Mouse (Mus musculus): ENCODE measurements around the gene Krtap16-1. TPM values are rescaled to one million over a fixed set of nuclear protein-coding genes. Genes with fewer than 3 reads are reported as not detected.

Krtap16-1 gene
- polyA plus RNA-seq, 1 experiment from 2014 or later = not detected

DNA sequence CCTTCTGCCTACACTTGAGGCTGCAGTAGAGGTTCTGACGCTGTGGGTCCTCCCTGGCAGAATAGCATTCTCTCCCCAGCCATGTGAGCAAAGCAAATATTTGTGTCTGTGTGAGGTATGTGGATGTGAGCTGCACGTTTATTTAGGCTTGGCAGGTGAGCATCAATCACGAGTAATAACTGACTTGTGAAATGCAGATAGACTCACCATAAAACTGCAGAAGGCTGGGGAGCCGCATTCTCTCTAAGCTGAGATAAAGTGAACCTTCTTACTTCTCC is 7.9 kb upstream of the Krtap16-1 start:
- no peak for ATAC-seq (replicated peaks; ENCODE audit: insufficient number of reproducible peaks, insufficient read depth, low FRiP score, low read depth)
- Histone ChIP-seq H3K27ac (no peak overlapping the region), H3K4me3 (no peak overlapping the region), H3K4me2 (no peak overlapping the region), H3K36me3 (no peaks in the 10 kb centered on the region), H3K9me3 (replicated peaks) (no peaks in the 10 kb centered on the region), H3K9ac (no peak overlapping the region), H3K27me3 (peaks cover 40% of the 10 kb centered on the region), H3K4me1 (replicated peaks) (no peaks in the 10 kb centered on the region)
- WGBS = 61% methylated on average over 4 of the region's 4 CpGs

GRCm38 (mm10) chr11:99993620-99994383 is 7.4 kb upstream of the Krtap16-1 start, which contains the start of gene Krtap17-1:
Gene Krtap17-1 (minus strand): TSS chr11:99993994.
- 20% methylated on average over 26 of the region's 26 CpGs for WGBS
- H3K4me2 ChIP-seq = 0 out of 2 replicates have a peak within 1 kb of the TSS, but pooled peaks have one; percentile 6
- H3K4me1 ChIP-seq (replicated peaks) = no peaks in the 10 kb centered on the region
- no peak for ATAC-seq (replicated peaks; ENCODE audit: insufficient number of reproducible peaks, insufficient read depth, low FRiP score, low read depth)
- no peak within 1 kb of the TSS for H3K27ac ChIP-seq
- no peak within 1 kb of the TSS for H3K9ac ChIP-seq
- peaks cover 40% of the 10 kb centered on the region for H3K27me3 ChIP-seq
- no peak within 1 kb of the TSS for H3K4me3 ChIP-seq
- H3K36me3 ChIP-seq = no peaks in the 10 kb centered on the region
- H3K9me3 ChIP-seq (replicated peaks) = no peaks in the 10 kb centered on the region

- Histone ChIP-seq H3K9ac (no peak overlapping the region), H3K9me3 (replicated peaks) (no peaks in the 10 kb centered on the region), H3K27ac (no peak overlapping the region), H3K4me1 (replicated peaks) (no peaks in the 10 kb centered on the region), H3K36me3 (no peaks in the 10 kb centered on the region), H3K4me2 (no peak overlapping the region), H3K27me3 (peaks cover 36% of the 10 kb centered on the region), H3K4me3 (no peak overlapping the region)
- no peak for ATAC-seq (replicated peaks; ENCODE audit: insufficient number of reproducible peaks, insufficient read depth, low FRiP score, low read depth)
- WGBS = 83% methylated on average over 3 of the region's 3 CpGs
These were observed 4.2 kb upstream of the Krtap16-1 start for GRCm38 (mm10) chr11:99990571-99990970.

DNA sequence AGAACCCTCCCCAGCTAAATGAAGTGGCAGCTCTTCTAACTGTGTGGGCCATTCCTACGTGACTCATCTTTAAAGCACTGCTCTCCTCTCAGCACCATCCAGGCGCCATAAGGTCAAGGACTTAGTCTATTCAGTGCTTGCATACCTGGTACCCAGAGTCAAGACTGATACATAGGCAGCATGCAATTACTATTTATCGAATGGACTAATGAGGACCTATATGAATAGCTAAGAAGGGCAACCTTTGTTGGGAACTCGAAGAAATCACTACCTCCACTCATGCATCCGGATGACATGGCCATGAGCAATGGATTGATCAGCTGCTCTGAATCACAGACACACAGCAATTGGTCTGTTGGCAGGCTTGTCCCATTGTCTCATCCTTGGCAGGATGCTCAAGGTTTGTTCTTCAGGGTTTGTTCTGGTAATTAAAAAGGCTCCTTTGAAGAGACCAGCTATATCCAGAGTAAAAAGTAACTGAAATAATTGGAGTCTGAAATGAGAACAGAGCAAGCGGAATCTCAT is 3.5 kb upstream of the Krtap16-1 start:
- 68% methylated on average over 6 of the region's 6 CpGs for WGBS
- Histone ChIP-seq H3K4me3 (no peak overlapping the region), H3K9me3 (replicated peaks) (no peaks in the 10 kb centered on the region), H3K27ac (no peak overlapping the region), H3K36me3 (no peaks in the 10 kb centered on the region), H3K4me2 (no peak overlapping the region), H3K27me3 (peaks cover 34% of the 10 kb centered on the region), H3K4me1 (replicated peaks) (no peaks in the 10 kb centered on the region), H3K9ac (no peak overlapping the region)
- ATAC-seq (replicated peaks; ENCODE audit: insufficient number of reproducible peaks, insufficient read depth, low FRiP score, low read depth) = no peak

- no peaks in the 10 kb centered on the region for H3K36me3 ChIP-seq
- H3K4me2 ChIP-seq = no peak overlapping the region
- WGBS = 86% methylated on average over 3 of the region's 3 CpGs
- H3K9ac ChIP-seq = no peak overlapping the region
- H3K27me3 ChIP-seq = peaks cover 28% of the 10 kb centered on the region
- no peak for ATAC-seq (replicated peaks; ENCODE audit: insufficient number of reproducible peaks, insufficient read depth, low FRiP score, low read depth)
- no peaks in the 10 kb centered on the region for H3K4me1 ChIP-seq (replicated peaks)
- no peak overlapping the region for H3K27ac ChIP-seq
- no peak overlapping the region for H3K4me3 ChIP-seq
- H3K9me3 ChIP-seq (replicated peaks) = no peaks in the 10 kb centered on the region
These were observed 2.1 kb upstream of the Krtap16-1 start for GRCm38 (mm10) chr11:99988530-99988929.

DNA sequence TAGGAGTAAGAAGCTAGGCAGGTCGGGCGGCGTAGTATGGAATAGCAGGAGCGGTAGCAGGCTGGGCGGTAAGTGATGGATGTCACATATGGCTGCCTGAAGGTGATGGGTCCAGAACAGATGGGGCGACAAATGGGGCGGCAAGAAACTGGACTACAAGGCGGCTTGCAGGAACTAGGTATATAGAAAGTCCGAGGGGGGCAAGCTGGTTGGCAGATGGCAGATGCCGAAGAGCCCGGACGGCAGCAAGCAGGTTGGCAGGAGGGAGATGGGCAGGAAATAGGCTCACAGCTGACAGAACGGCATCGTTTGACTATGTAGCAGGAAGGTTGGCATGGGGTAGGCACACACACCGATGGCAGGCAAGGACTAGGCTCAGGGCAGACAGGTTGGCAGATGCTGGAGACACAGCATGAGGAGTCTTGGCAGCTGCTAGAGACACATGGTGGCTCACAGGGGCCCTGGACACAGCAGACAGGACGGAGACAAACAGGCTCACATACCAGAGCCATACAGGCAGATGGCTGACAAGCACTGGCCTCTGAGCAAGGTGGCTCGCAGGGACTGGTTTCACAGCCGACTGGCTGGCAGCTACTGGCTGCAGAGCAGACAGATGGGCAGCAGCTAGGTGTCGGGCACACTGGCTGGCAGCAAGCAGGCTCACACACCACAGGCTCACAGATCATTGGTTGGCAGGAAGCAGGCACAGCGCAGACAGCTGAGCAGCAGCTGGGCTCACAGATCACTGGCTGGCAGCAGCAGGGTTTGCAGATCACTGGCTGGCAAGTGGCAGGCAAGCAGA is 905 bp downstream of the Krtap16-1 start:
- H3K4me3 ChIP-seq = no peak overlapping the region
- no peak overlapping the region for H3K27ac ChIP-seq
- no peak for ATAC-seq (replicated peaks; ENCODE audit: insufficient number of reproducible peaks, insufficient read depth, low FRiP score, low read depth)
- no peak overlapping the region for H3K9ac ChIP-seq
- H3K36me3 ChIP-seq = no peaks in the 10 kb centered on the region
- peaks cover 13% of the 10 kb centered on the region for H3K27me3 ChIP-seq
- no peak overlapping the region for H3K4me2 ChIP-seq
- no peaks in the 10 kb centered on the region for H3K4me1 ChIP-seq (replicated peaks)
- WGBS = 69% methylated on average over 20 of the region's 20 CpGs
- no peaks in the 10 kb centered on the region for H3K9me3 ChIP-seq (replicated peaks)

- Histone ChIP-seq H3K4me2 (no peak overlapping the region), H3K27me3 (peaks cover 13% of the 10 kb centered on the region), H3K9ac (no peak overlapping the region), H3K4me1 (replicated peaks) (no peaks in the 10 kb centered on the region), H3K4me3 (no peak overlapping the region), H3K9me3 (replicated peaks) (no peaks in the 10 kb centered on the region), H3K36me3 (no peaks in the 10 kb centered on the region), H3K27ac (no peak overlapping the region)
- ATAC-seq (replicated peaks; ENCODE audit: insufficient number of reproducible peaks, insufficient read depth, low FRiP score, low read depth) = no peak
- 86% methylated on average over 1 of the region's 1 CpGs for WGBS
These were observed 3.0 kb downstream of the Krtap16-1 start for GRCm38 (mm10) chr11:99983442-99983841.

GRCm38 (mm10) chr11:99982731-99983130 is 3.7 kb downstream of the Krtap16-1 start:
- H3K9me3 ChIP-seq (replicated peaks) = no peaks in the 10 kb centered on the region
- H3K4me1 ChIP-seq (replicated peaks) = no peaks in the 10 kb centered on the region
- H3K4me3 ChIP-seq = no peak overlapping the region
- H3K27me3 ChIP-seq = peaks cover 13% of the 10 kb centered on the region
- no peaks in the 10 kb centered on the region for H3K36me3 ChIP-seq
- ATAC-seq (replicated peaks; ENCODE audit: insufficient number of reproducible peaks, insufficient read depth, low FRiP score, low read depth) = no peak
- no peak overlapping the region for H3K27ac ChIP-seq
- WGBS = 82% methylated on average over 9 of the region's 9 CpGs
- no peak overlapping the region for H3K9ac ChIP-seq
- H3K4me2 ChIP-seq = no peak overlapping the region

- H3K4me3 ChIP-seq = no peak within 1 kb of the TSS
These were observed 7.4 kb downstream of the Krtap16-1 start, which contains the start of gene Krtap29-1 for GRCm38 (mm10) chr11:99978953-99979352. Gene Krtap29-1 (minus strand): TSS chr11:99979053.

GRCm38 (mm10) chr11:99965961-99966360 is 20.4 kb downstream of the Krtap16-1 start:
- H3K27ac ChIP-seq = no peak overlapping the region
- H3K4me3 ChIP-seq = no peak overlapping the region
- H3K9me3 ChIP-seq (replicated peaks) = no peaks in the 10 kb centered on the region
- no peak overlapping the region for H3K4me2 ChIP-seq
- H3K4me1 ChIP-seq (replicated peaks) = no peaks in the 10 kb centered on the region
- no peak for ATAC-seq (replicated peaks; ENCODE audit: insufficient number of reproducible peaks, insufficient read depth, low FRiP score, low read depth)
- H3K36me3 ChIP-seq = no peaks in the 10 kb centered on the region
- H3K27me3 ChIP-seq = no peaks in the 10 kb centered on the region
- WGBS = 31% methylated on average over 2 of the region's 2 CpGs
- H3K9ac ChIP-seq = no peak overlapping the region

More at GRCm38 (mm10) chr11:99978953-99979352, 7.4 kb downstream of the Krtap16-1 start, which contains the start of gene Krtap29-1:
- no peaks in the 10 kb centered on the region for H3K9me3 ChIP-seq (replicated peaks)
- no peaks in the 10 kb centered on the region for H3K4me1 ChIP-seq (replicated peaks)
- no peak within 1 kb of the TSS for H3K9ac ChIP-seq
- H3K4me2 ChIP-seq = no peak within 1 kb of the TSS
- no peak within 1 kb of the TSS for H3K27ac ChIP-seq
- WGBS = 68% methylated on average over 5 of the region's 5 CpGs
- H3K27me3 ChIP-seq = no peaks in the 10 kb centered on the region; the same call in 1 of the 2 replicates
- no peak for ATAC-seq (replicated peaks; ENCODE audit: insufficient number of reproducible peaks, insufficient read depth, low FRiP score, low read depth)
- H3K36me3 ChIP-seq = no peaks in the 10 kb centered on the region

DNA sequence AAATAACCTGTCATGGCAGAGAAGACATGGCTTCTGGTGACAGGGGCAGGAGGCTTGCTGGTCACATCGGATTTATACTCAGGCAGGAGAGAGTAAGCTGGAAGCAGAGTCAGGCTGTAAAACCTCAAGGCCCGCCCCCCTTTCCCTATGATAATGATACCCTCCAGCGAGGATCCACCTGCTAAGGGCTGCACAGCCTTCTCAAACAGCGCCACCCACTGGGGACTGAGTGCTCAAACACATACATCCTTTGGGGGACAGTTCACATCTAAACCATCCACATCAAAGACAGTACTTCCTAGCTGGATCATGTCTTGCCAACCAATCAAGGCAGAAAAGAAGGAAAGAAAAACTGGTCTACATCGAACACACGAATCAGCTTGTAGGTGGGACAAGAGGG is 22.2 kb downstream of the Krtap16-1 start:
- Histone ChIP-seq H3K4me1 (replicated peaks) (no peaks in the 10 kb centered on the region), H3K9ac (no peak overlapping the region), H3K4me3 (no peak overlapping the region), H3K27ac (no peak overlapping the region), H3K4me2 (no peak overlapping the region), H3K27me3 (no peaks in the 10 kb centered on the region), H3K36me3 (no peaks in the 10 kb centered on the region), H3K9me3 (replicated peaks) (no peaks in the 10 kb centered on the region)
- ATAC-seq (replicated peaks; ENCODE audit: insufficient number of reproducible peaks, insufficient read depth, low FRiP score, low read depth) = no peak
- WGBS = 49% methylated on average over 6 of the region's 6 CpGs
